Mouse (Mus musculus) T-cell, adult 2 months (primary cell): ENCODE data around the gene Ubap2l.

Source experiments
- DNase-seq: peaks from one replicate; pipeline ENCODE4 v3.0.0; 2022; ENCODE audit warnings: low spot score

The Ubap2l gene

DNA sequence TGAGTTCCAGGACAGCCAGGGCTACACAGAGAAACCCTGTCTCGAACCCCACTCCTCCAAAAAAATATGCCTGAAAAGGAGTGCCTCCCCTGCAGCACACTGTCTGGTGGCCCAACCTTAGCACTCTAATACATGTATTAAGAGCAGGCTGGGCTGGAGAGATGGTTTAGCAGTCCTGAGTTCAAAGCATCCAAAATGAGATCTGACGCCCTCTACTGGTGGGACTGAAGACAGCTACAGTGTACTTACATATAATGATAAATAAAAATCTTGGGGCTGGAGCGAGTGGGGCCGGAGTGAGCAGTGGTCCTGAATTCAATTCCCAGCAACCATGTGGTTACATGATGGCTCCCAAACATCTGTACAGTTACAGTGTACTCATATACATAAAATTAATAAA lies 85.5 kb downstream of the Ubap2l start:
- DNase-seq: peak; percentile 61

DNA sequence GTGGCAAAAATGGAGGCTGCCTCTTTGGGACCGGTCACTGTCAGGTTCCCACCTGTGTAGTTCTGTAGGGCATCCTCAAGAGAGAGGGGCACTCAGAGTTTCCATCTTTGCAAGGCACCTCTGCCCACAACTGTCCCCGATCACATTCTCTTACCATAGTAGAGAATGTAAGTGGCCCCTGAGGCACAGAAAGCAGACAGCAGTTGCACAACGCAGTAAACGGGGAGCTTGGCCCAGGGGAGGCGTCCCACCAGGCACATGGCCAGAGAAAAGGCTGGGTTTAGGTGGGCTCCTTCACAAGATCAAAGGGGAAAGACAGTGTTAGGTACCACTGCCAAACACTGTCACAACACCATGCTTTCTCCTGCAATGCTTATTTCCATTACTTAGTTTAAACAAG lies 86.5 kb downstream of the Ubap2l start:
- DNase-seq: no peak

DNA sequence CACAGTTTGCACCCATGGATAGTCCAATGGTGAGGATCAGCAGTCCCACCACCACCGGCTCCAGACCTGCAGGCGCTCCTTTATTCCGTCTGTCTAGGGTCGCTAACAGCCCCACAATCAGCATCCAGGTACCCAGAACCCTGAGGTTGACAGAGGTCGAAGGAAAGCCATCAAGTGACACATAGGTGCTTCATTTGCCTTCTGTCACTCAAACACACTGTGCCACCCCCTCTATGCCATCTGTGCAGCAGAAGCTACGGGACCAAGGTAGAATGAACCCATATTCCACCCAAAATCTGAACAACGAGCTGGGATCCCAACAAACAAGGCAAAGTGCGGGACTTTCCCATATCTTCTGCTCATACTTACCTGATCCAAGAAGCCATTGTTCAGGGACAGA lies 86.9 kb downstream of the Ubap2l start:
- no peak for DNase-seq

DNA sequence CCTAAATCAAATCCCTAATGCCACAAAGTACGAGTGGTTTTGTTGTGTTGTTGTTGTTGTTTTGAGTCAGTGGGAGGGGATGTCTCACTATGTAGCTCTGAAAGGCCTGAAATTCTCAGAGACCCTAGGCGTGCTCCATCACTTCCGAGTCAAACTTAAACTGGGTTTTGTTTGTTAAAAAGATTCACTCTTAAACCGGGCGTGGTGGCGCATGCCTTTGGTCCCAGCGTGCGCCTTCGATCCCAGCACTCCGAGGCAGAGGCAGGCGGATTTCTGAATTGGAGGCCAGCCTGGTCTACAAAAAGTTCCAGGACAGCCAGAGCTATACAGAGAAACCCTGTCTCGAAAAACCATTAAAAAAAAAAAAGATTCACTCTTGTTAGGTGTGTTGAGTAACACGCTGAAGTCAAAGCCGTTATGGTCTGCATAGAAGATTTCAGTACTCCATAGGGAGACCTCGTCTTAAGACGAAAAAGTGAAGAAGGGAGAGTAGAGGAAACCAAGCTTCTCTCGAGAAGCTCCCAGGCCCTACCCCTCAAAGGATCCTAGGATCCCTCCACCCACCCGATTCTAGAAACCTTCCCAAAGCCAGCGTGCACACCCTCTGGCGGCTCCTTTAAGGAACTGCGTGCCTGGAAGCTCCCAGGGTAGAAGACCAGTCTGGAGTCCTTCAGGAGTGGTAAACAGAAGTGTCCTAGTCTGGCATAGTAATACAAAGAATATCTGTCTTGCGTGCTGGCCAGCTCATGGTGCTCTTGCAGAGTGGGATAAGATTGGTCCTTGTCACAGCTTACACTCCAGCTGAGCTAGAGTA lies 88.3 kb downstream of the Ubap2l start:
- DNase-seq: peak; percentile 47

GRCm38 (mm10) chr3:89963221-89963763 lies 89.1 kb downstream of the Ubap2l start, which contains the start of gene Atp8b2:
Gene Atp8b2 (minus strand): TSS chr3:89963508.
- peak; percentile 46 for DNase-seq

DNA sequence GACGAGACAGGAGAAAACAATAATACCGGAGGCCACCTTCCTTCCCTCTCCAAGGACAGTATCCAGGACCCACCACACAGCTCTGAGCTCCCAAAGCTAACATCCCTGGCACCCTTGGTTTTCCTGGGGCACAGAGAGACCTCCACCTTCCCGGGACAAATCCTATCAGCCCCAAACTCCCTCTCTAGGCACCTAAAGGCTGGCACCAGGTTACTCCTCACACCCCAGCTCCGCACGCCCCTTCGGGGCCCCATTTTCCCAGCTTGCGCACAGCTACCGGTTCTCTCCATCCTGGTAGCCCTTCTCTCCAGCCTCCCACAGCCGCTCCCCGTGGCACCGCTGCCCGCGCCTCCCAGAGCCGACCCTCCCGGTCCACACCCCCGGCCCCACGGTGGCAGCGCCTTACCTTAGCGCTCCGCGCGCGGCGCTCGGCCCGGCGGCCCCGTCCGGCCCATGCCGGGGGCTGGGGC lies 89.6 kb downstream of the Ubap2l start:
- peak; percentile 28 for DNase-seq

GRCm38 (mm10) chr3:89962059-89962750 lies 90.2 kb downstream of the Ubap2l start:
- DNase-seq: no peak

- peak; percentile 20 for DNase-seq
Observed at GRCm38 (mm10) chr3:89961436-89961835, 91.0 kb downstream of the Ubap2l start.

GRCm38 (mm10) chr3:89960469-89960868 lies 92.0 kb downstream of the Ubap2l start:
- DNase-seq: peak; percentile 88

GRCm38 (mm10) chr3:89959435-89959834 lies 93.0 kb downstream of the Ubap2l start:
- no peak for DNase-seq

- no peak for DNase-seq
Observed at GRCm38 (mm10) chr3:89957880-89958279, 94.5 kb downstream of the Ubap2l start.

DNA sequence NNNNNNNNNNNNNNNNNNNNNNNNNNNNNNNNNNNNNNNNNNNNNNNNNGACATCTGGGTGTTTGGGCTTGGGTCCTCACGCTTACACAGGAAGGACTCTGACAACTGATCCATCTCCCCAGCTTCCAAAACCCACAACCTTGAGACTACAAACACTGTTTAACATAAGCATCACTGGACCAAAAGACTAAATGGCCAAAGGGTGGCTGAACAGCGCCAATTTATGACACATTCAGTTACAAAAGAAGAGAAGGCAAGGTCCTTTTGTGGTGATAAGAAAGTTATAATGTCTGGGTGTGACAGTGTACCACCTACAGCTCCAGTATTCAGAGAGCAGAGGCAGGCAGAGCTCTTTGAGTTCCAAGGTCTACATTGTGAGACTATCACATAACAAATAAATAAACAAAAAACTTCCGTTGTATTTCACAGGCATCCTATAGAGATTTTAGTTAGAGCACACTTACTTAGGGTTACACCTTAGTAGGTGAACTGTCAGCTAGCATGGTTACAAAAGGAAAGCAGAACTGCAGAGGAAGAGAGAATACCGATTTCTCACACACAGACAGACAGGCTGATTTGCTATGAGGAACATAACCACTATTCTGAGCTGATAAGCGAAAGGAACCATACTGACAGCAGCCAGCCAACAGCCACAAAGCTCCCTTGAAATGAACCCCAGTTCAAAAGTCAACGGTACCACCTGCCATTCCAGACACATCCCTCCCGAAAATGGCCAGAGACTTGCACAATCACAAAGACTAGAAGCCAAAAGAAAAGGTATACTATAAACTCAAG lies 96.1 kb downstream of the Ubap2l start:
- DNase-seq: no peak

GRCm38 (mm10) chr3:89953420-89953819 lies 99.0 kb downstream of the Ubap2l start:
- DNase-seq: peak; percentile 82
